Mouse (Mus musculus): ENCODE data around the gene Moap1.

Gene Moap1

GRCm38 (mm10) chr12:102705216-102705871 lies 38.1 kb downstream of the Moap1 start:
- ChIA-PET CTCF (interaction anchor here (0.5 to 6.0 kb wide), 37 partner anchors 8 to 386 kb away, joined by 3 to 58 read pairs (median 4); partner anchors contain the start of genes Moap1 (in 2 of the 4), Tmem251 (in 2 of the 4), Gm28051 (in 1 of the 4) and Golga5 (in 1 of the 4)), POLR2A (interaction anchor here (0.5 to 33.8 kb wide), 34 partner anchors 8 to 619 kb away, joined by 3 to 1125 read pairs (median 4); partner anchors contain the start of genes Gm28051 (in 2 of the 4), Gon7 (in 2 of the 4), Moap1 (in 2 of the 4) and Tmem251 (in 2 of the 4))

- POLR2A ChIA-PET: interaction anchor here (0.5 to 33.8 kb wide), 30 partner anchors 9 to 265 kb away, joined by 3 to 1125 read pairs (median 4); partner anchors contain the start of genes Gm28051 (in 1 of the 4), Gon7 (in 1 of the 4), Lgmn (in 1 of the 4) and Moap1 (in 1 of the 4)
- CTCF ChIA-PET: interaction anchor here (0.5 to 7.6 kb wide), 43 partner anchors 9 to 386 kb away, joined by 3 to 68 read pairs (median 5); partner anchors contain the start of genes Moap1 (in 2 of the 4), Tmem251 (in 2 of the 4), Gm28051 (in 1 of the 4) and Golga5 (in 1 of the 4)
Measured at GRCm38 (mm10) chr12:102704457-102705198, 38.8 kb downstream of the Moap1 start, which contains the start of gene Itpk1. TSS of gene Itpk1 (minus strand) at chr12:102704930.

- ChIA-PET POLR2A (interaction anchor here in 3 of 4 experiments (0.5 to 33.8 kb wide), 23 partner anchors 8 to 264 kb away, joined by 3 to 1125 read pairs (median 4); partner anchors contain the start of genes Lgmn (in 2 of the 3), Gm28051 (in 1 of the 3), Gon7 (in 1 of the 3) and Moap1 (in 1 of the 3)), CTCF (interaction anchor here (0.6 to 7.6 kb wide), 29 partner anchors 10 to 264 kb away, joined by 3 to 68 read pairs (median 5); partner anchors contain the start of genes Lgmn (in 1 of the 4), Moap1 (in 1 of the 4) and Tmem251 (in 1 of the 4))
Measured at GRCm38 (mm10) chr12:102703921-102704408, 39.5 kb downstream of the Moap1 start.

- ChIA-PET POLR2A (interaction anchor here in 3 of 4 experiments (0.8 to 33.8 kb wide), 25 partner anchors 10 to 264 kb away, joined by 3 to 1125 read pairs (median 4); partner anchors contain the start of genes Lgmn (in 2 of the 3), Moap1 (in 2 of the 3), Tmem251 (in 2 of the 3) and Gm28051 (in 1 of the 3)), CTCF (interaction anchor here (0.6 to 7.6 kb wide), 50 partner anchors 9 to 264 kb away, joined by 3 to 68 read pairs (median 5); partner anchors contain the start of genes Lgmn (in 1 of the 4), Moap1 (in 1 of the 4) and Tmem251 (in 1 of the 4))
Measured at GRCm38 (mm10) chr12:102703441-102703840, 40.0 kb downstream of the Moap1 start.

GRCm38 (mm10) chr12:102703111-102703412 lies 40.4 kb downstream of the Moap1 start:
- POLR2A ChIA-PET: interaction anchor here (0.6 to 33.8 kb wide), 28 partner anchors 11 to 360 kb away, joined by 3 to 1125 read pairs (median 4); partner anchors contain the start of genes Moap1 (in 2 of the 4), Tmem251 (in 2 of the 4), Gm28051 (in 1 of the 4) and Golga5 (in 1 of the 4)

GRCm38 (mm10) chr12:102702356-102703110 lies 40.9 kb downstream of the Moap1 start:
- ChIA-PET POLR2A (interaction anchor here (0.6 to 33.8 kb wide), 33 partner anchors 10 to 360 kb away, joined by 3 to 1125 read pairs (median 4); partner anchors contain the start of genes Gm28051 (in 1 of the 4), Golga5 (in 1 of the 4), Gon7 (in 1 of the 4) and Lgmn (in 1 of the 4)), CTCF (interaction anchor here (0.5 to 7.6 kb wide), 77 partner anchors 8 to 728 kb away, joined by 3 to 68 read pairs (median 4); partner anchors contain the start of genes Lgmn (in 1 of the 4), Moap1 (in 1 of the 4) and Tmem251 (in 1 of the 4))

More at GRCm38 (mm10) chr12:102703111-102703412, 40.4 kb downstream of the Moap1 start:
- CTCF ChIA-PET: interaction anchor here (0.6 to 7.6 kb wide), 70 partner anchors 8 to 541 kb away, joined by 3 to 68 read pairs (median 4); partner anchors contain the start of genes Lgmn (in 1 of the 4), Moap1 (in 1 of the 4) and Tmem251 (in 1 of the 4)

GRCm38 (mm10) chr12:102701691-102702207 lies 41.7 kb downstream of the Moap1 start:
- CTCF ChIA-PET: interaction anchor here (0.6 to 7.6 kb wide), 27 partner anchors 8 to 528 kb away, joined by 3 to 68 read pairs (median 5); no protein-coding TSS in a partner anchor
- POLR2A ChIA-PET: interaction anchor here (0.5 to 33.8 kb wide), 26 partner anchors 10 to 233 kb away, joined by 3 to 1125 read pairs (median 4); partner anchors contain the start of genes Gm28051 (in 1 of the 4), Golga5 (in 1 of the 4) and Gon7 (in 1 of the 4)

GRCm38 (mm10) chr12:102700453-102700852 lies 43.0 kb downstream of the Moap1 start:
- CTCF ChIA-PET: interaction anchor here (0.5 to 7.6 kb wide), 8 partner anchors 9 to 284 kb away, joined by 3 to 68 read pairs (median 5); no protein-coding TSS in a partner anchor
- POLR2A ChIA-PET: interaction anchor here in 2 of 4 experiments (0.6 to 33.8 kb wide), 12 partner anchors 8 to 141 kb away, joined by 3 to 1125 read pairs (median 4); partner anchors contain the start of genes Moap1 (in 1 of the 2) and Tmem251 (in 1 of the 2)

- ChIA-PET CTCF (interaction anchor here in 2 of 4 experiments (0.7 to 7.6 kb wide), 2 partner anchors 22 to 23 kb away, joined by 3 to 68 read pairs; no protein-coding TSS in a partner anchor), POLR2A (interaction anchor here in 2 of 4 experiments (0.6 to 33.8 kb wide), 12 partner anchors 9 to 140 kb away, joined by 3 to 1125 read pairs (median 4); partner anchors contain the start of genes Moap1 (in 1 of the 2) and Tmem251 (in 1 of the 2))
Measured at GRCm38 (mm10) chr12:102699156-102699555, 44.3 kb downstream of the Moap1 start.

- CTCF ChIA-PET: interaction anchor here in 2 of 4 experiments (1.0 to 7.6 kb wide), 3 partner anchors 22 to 61 kb away, joined by 3 to 68 read pairs (median 4); no protein-coding TSS in a partner anchor
- POLR2A ChIA-PET: interaction anchor here in 3 of 4 experiments (0.6 to 33.8 kb wide), 10 partner anchors 8 to 202 kb away, joined by 3 to 1125 read pairs (median 6); no protein-coding TSS in a partner anchor
Measured at GRCm38 (mm10) chr12:102698089-102698684, 45.3 kb downstream of the Moap1 start.

GRCm38 (mm10) chr12:102697381-102697780 lies 46.1 kb downstream of the Moap1 start:
- POLR2A ChIA-PET: interaction anchor here (0.5 to 33.8 kb wide), 14 partner anchors 8 to 143 kb away, joined by 3 to 1125 read pairs (median 6); partner anchors contain the start of gene Chga (in 1 of the 4)
- CTCF ChIA-PET: interaction anchor here in 1 of 4 experiments (1.0 to 7.6 kb wide), 4 partner anchors 16 to 100 kb away, joined by 3 to 68 read pairs (median 4); no protein-coding TSS in a partner anchor

GRCm38 (mm10) chr12:102696635-102697354 lies 46.7 kb downstream of the Moap1 start:
- ChIA-PET POLR2A (interaction anchor here (0.5 to 33.8 kb wide), 16 partner anchors 9 to 142 kb away, joined by 3 to 1125 read pairs (median 6); partner anchors contain the start of gene Chga (in 1 of the 4)), CTCF (interaction anchor here in 1 of 4 experiments (1.0 to 7.6 kb wide), 5 partner anchors 13 to 100 kb away, joined by 3 to 68 read pairs (median 4); no protein-coding TSS in a partner anchor)

GRCm38 (mm10) chr12:102695369-102696239 lies 47.9 kb downstream of the Moap1 start:
- POLR2A ChIA-PET: interaction anchor here in 2 of 4 experiments (0.7 to 33.8 kb wide), 13 partner anchors 9 to 73 kb away, joined by 3 to 1125 read pairs (median 5); partner anchors contain the start of genes Itpk1 (in 2 of the 2) and Tmem251 (in 1 of the 2)

More at GRCm38 (mm10) chr12:102695369-102696239, 47.9 kb downstream of the Moap1 start:
- CTCF ChIA-PET: interaction anchor here in 3 of 4 experiments (0.5 to 1.8 kb wide), 4 partner anchors 9 to 235 kb away, joined by 3 to 5 read pairs (median 4); partner anchors contain the start of gene Itpk1 (in 2 of the 3)

Measured in embryonic stem cell, embryonic (primary cell).